Mouse (Mus musculus) cerebellum, adult 2 months (tissue): ENCODE data around the gene Kpna4.

Source experiments
- CTCF ChIP-seq: fragments of 200-500 bp; IDR thresholded peaks from 2 replicates; pipeline ENCODE4 v1.5.1; 2011; ENCODE audit warnings: low read depth, mild to moderate bottlenecking, control low read depth, low read length, moderate library complexity, borderline replicate concordance; ENCODE audit not compliant: insufficient read depth
- POLR2A ChIP-seq: fragments of 200-500 bp; IDR thresholded peaks from 2 replicates; pipeline ENCODE4 v1.6.1; 2011; ENCODE audit warnings: low read length, control low read depth, borderline replicate concordance; ENCODE audit not compliant: insufficient read depth

GRCm38 (mm10) chr3:69114760-69115159 is 12.2 kb downstream of the Kpna4 start:
- TF ChIP-seq CTCF: no peak
- TF ChIP-seq POLR2A: no peak
